Mouse (Mus musculus): Measurements from ENCODE around the gene Lgalsl. TPM values are rescaled to one million over a fixed set of nuclear protein-coding genes. Genes with fewer than 3 reads are reported as not detected.

The Lgalsl gene
- total RNA-seq, 1 experiment from 2014 or later: 9.1 TPM

DNA sequence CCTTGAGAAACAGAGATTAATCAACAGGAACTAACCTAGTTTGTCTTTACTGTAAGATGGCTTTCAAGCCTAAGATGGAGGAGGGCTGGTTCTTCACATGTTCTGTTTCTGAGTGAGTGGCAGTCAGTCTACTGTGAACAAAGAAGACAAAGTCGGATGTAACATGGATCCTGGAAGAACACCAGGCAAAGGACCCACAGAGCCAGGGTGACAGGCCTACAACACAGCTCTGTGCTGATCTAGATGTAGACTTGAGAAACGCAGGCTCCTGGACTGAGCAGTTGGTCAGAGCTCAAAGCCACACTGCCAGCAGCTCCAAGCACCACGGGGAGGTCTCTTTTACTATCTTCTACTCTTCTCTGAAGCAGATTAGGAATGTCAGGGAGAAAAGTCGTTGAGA, 37.2 kb downstream of the Lgalsl start:
- ATAC-seq (replicated peaks in 1 of 2; ENCODE audit: insufficient read depth in 1 of 2, low FRiP score in 2 of 2, low TSS enrichment in 1 of 2, low read depth in 1 of 2, poor library complexity in 2 of 2, severe bottlenecking in 2 of 2): no peak

DNA sequence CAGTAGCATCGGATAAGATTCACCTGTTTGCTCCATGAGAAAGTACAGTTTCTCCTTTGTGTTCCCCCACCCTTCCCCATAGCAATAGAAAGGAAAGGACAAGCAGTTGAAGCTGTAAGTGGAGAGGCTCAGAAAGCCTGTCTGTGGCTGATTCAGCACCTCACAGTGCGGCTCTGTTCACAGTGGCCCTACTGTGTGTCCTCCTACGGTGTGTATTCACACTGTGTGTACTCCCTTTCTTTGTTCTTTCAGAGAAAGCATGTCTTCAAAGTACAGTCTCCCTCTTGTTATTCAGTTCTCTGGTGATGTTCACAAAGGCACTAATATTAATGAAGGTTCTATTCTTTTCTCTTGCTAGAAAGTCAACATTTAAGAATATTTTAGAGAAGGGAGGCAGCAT, 38.2 kb downstream of the Lgalsl start:
- ATAC-seq (replicated peaks in 1 of 2; ENCODE audit: insufficient read depth in 1 of 2, low FRiP score in 2 of 2, low TSS enrichment in 1 of 2, low read depth in 1 of 2, poor library complexity in 2 of 2, severe bottlenecking in 2 of 2): no peak

DNA sequence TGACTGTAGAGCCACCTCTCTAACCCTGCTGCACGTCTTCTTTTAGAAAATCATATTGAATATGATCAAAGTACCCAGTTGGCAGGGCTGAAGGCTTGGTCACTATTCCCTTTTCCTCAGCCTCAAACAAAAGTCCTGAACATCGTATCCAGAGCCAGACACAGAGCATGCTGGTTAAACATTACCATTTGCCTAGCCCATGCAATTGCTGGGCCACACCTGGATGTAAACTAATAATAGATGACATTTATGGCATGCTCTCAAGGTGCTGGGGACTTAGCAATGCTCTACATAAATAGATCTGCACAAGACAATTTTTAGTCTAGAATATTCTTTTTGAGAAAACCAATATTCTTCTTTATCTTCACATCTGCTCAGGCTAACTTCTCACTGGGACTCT, 39.5 kb downstream of the Lgalsl start:
- no peak for ATAC-seq (replicated peaks in 1 of 2; ENCODE audit: insufficient read depth in 1 of 2, low FRiP score in 2 of 2, low TSS enrichment in 1 of 2, low read depth in 1 of 2, poor library complexity in 2 of 2, severe bottlenecking in 2 of 2)

DNA sequence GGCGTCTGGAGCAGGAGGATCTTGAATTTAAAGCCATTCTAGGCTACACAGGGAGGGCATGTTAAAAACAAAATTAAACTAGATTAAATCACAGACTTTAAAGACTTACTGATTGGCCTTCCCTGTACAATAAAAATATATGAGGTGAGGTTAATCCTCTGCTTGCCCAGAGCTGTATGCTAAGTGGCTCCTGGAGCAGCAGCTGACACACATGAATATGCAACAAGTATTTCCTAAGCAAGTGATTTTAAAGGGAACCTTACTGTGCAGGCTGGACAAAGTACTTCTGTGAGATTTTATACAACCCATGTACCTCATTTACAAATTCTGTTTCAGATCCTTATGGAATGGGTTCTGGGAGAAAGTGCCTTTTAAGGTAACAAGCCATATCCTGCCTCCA, 41.8 kb downstream of the Lgalsl start:
- ATAC-seq (replicated peaks in 1 of 2; ENCODE audit: insufficient read depth in 1 of 2, low FRiP score in 2 of 2, low TSS enrichment in 1 of 2, low read depth in 1 of 2, poor library complexity in 2 of 2, severe bottlenecking in 2 of 2): no peak

DNA sequence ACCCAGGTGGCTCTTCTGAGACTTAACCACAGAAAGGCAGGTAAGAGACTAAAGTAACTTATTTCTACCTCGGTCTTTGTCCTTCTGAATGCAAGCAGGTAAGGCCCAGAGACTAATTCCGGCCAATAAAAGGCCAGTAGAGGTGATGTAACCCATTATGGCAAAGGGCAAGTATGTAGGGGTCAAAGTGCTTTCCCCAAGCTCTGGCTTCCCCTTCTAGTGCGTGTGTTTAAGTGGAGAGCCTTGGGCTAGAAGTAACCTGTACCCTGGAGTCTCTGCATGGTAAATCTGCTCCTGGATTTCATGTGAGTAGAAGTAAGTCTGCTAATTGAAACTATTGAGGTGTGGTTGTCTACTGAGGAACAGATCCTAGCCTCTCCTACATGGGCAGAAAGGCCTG, 42.8 kb downstream of the Lgalsl start:
- no peak for ATAC-seq (replicated peaks in 1 of 2; ENCODE audit: insufficient read depth in 1 of 2, low FRiP score in 2 of 2, low TSS enrichment in 1 of 2, low read depth in 1 of 2, poor library complexity in 2 of 2, severe bottlenecking in 2 of 2)

DNA sequence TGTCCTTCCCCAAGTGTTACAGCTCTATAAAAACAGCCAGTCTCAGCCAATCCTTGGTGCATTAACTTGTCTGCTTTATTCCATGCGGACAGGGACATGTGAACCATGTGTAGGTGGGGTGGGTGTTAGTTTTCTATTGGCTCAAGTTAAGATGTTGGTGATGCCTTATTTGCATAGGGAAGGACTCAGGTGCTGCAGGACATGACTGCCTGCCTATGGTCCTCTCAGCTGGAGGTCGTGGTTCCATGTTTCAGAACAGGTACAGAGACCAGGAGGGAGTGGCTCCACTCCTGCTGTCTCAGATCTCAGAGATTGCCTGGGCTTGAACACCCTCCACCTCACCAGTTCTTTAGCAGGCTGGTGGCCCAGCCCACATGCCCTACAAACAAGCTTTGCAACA, 44.7 kb downstream of the Lgalsl start:
- no peak for ATAC-seq (replicated peaks in 1 of 2; ENCODE audit: insufficient read depth in 1 of 2, low FRiP score in 2 of 2, low TSS enrichment in 1 of 2, low read depth in 1 of 2, poor library complexity in 2 of 2, severe bottlenecking in 2 of 2)

DNA sequence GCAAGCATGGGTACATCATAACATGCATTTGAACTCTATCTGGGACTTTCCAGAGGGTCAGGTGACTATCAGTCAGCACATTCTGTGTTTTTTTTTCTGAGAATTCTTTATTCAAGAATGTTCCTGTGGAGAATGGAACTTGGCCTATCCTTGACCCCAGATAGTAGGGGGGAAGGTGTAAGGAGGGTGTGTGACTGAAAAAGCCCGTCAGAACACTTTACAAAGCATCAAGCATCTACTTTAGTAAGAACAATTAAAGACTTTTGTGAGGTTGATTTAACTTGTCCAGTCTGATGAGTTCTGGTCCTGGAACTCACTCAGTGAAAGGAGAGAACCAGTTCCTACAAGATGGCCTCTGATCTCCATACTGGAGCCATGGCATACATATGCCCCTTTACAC, 45.7 kb downstream of the Lgalsl start:
- ATAC-seq (replicated peaks in 1 of 2; ENCODE audit: insufficient read depth in 1 of 2, low FRiP score in 2 of 2, low TSS enrichment in 1 of 2, low read depth in 1 of 2, poor library complexity in 2 of 2, severe bottlenecking in 2 of 2): no peak

DNA sequence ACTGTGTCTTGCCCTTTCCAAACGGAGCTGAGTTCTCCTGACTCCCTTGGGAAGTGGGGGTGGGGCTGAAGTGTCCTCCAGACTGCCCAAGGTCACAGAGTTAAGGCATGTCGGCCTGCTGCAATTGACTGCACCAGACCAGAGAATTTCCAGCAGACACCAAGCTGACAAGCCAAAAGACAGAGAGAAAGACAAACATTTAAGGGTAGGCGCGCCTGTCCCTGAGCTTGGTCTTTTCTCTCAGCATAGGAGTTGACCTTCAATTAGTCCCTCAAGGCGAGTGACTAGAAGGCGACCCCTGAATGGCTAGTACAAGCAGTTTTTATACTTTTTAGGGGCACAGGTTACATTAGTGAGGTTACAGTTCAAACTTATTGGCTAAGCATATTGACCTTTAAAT, 46.1 kb downstream of the Lgalsl start:
- no peak for ATAC-seq (replicated peaks in 1 of 2; ENCODE audit: insufficient read depth in 1 of 2, low FRiP score in 2 of 2, low TSS enrichment in 1 of 2, low read depth in 1 of 2, poor library complexity in 2 of 2, severe bottlenecking in 2 of 2)

DNA sequence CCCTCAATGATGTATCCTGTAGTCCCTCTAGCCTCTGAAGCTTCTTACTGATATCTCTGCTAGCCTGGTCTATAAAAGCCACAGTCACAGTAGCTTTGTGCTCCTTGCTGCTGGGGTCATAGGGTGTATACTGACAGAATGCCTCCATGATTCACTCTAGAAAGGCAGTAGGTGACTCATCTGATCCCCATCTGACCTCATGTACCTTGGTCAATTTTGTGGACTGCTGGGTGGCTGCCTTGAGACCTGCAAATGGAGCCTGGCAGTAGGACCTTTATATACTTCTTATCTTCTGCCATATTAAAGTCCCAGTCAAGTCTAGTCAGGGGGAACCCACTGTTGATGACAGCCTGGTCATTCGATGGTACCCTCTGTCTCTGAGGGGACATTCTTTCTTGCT, 47.4 kb downstream of the Lgalsl start:
- ATAC-seq (replicated peaks in 1 of 2; ENCODE audit: insufficient read depth in 1 of 2, low FRiP score in 2 of 2, low TSS enrichment in 1 of 2, low read depth in 1 of 2, poor library complexity in 2 of 2, severe bottlenecking in 2 of 2): no peak

DNA sequence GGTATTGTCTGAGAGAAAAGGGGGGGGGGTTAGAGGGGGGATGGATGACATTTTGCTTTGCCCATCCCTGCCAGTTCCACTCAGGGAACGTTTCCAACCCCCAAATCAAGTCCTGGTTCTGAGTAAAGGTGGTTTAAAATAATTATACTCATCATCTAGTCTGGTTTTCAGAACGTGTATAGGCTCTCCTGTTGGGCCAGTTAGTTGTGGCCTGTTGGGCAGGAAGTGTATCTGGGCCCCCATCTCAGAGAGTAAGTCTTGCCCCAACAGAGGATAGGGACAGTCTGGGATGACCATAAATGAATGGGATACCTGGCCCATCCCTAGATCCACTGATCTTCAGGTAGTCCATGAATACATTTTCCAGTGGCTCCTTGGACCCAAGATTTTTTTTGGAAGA, 48.2 kb downstream of the Lgalsl start:
- ATAC-seq (replicated peaks in 1 of 2; ENCODE audit: insufficient read depth in 1 of 2, low FRiP score in 2 of 2, low TSS enrichment in 1 of 2, low read depth in 1 of 2, poor library complexity in 2 of 2, severe bottlenecking in 2 of 2): no peak

DNA sequence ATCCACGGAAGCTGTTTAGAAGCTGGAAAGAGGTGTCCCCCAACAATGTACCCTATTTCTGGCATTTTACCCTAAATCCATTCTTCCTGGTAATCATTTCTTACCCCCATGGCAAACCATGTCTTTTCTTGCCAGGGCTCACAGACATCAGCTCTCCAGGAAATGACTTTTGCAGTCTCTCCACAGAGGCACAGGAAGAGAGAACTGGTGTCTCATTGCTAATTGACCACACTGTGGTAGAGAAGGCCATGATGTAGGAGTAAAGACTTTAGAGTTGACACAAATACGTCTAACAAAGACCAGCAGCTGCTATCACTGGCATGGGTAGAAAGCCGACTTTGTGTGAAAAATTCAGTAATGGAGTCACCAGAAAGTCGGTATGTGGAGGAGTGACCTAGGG, 50.5 kb downstream of the Lgalsl start:
- ATAC-seq (replicated peaks in 1 of 2; ENCODE audit: insufficient read depth in 1 of 2, low FRiP score in 2 of 2, low TSS enrichment in 1 of 2, low read depth in 1 of 2, poor library complexity in 2 of 2, severe bottlenecking in 2 of 2): peak; percentile 25 to 52; a peak in 1 of 4 replicates

DNA sequence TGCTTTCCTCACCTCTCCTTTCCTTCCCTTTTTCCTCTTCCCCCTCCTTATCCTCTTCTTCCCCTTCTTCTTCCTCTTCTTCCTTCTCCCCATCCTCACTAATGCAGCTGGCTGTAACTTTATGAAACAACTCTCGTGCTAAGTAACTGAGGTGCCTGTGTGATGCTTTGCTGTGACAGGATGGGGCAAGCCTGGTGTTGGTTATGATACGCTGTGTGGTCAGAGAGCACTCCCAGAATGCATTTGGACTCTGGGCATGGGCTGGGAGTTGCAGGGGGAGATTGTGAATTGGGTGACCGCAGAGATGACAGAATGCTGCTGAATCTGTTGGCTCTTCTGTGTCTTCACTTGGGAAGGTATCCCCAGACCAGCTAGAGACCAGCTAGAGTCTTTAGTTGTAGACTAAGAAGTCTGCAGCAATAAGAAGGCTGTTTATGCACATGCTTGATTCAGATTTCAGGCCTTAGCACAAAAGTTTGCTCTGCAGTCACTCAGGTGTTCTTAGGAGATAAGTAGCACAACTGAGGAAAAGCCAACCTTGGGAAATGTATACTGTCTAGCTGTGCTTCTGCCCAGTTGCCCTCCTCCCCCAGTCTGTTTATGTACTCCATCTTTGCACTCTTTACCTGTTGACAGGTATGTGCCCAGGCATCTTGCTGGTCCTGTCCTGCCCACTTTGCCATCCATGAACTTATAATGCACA, 51.8 kb downstream of the Lgalsl start:
- no peak for ATAC-seq (replicated peaks in 1 of 2; ENCODE audit: insufficient read depth in 1 of 2, low FRiP score in 2 of 2, low TSS enrichment in 1 of 2, low read depth in 1 of 2, poor library complexity in 2 of 2, severe bottlenecking in 2 of 2)

DNA sequence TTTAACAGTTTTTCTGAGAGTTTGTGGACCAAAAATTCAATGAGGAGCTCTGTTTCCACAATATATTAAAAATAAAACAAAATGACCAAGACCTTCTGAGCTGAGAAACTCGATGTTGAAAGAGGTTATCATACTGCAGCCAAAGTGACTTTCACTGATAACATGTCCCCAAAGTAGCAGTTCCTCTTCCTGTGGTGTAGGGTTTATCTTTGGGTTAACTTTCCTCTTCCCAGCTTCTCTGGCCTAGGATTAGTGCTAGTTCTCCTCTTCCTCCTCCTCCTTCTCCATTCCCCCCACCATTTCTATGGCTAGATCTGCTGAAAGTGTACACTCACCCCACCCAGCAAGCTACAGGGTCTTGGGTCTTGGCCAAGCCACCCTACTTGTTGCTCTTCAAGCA, 52.6 kb downstream of the Lgalsl start:
- ATAC-seq (replicated peaks in 1 of 2; ENCODE audit: insufficient read depth in 1 of 2, low FRiP score in 2 of 2, low TSS enrichment in 1 of 2, low read depth in 1 of 2, poor library complexity in 2 of 2, severe bottlenecking in 2 of 2): 0 out of 4 replicates have a peak, but pooled peaks of 1 of the 2 experiments have one; percentile 23

DNA sequence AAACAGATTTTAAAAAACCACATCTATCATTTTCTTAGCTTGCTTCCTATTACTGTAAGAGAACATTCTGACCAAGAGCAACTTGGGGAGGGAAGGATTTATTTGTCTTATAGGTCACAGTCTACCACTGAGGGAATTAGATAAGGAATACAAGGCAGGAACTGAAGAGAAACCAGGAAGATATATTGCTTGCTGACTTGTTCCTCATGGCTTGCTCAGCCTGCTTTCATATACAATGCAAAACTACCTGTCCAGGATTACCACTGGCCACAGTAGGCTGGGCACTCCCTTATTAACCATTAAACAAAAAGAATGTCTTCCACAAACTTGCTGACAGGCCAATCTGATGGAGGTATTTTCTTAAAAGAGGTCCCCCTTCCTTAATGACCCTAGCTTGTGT, 54.2 kb downstream of the Lgalsl start:
- ATAC-seq (replicated peaks in 1 of 2; ENCODE audit: insufficient read depth in 1 of 2, low FRiP score in 2 of 2, low TSS enrichment in 1 of 2, low read depth in 1 of 2, poor library complexity in 2 of 2, severe bottlenecking in 2 of 2): no peak

Other genes with a start within 250 kb of the Lgalsl start
- gene Aftph, start 89.5 kb downstream of the Lgalsl start, total RNA-seq (2017): 78.4 and 89.6 TPM in 2 replicates

All from hematopoietic stem cell, adult 5-6 weeks (primary cell).